ENCODE assay signal across 18 mouse cellular contexts in genomic region chr11:69884240-69884639, GRCm38 (mm10). TPM values are rescaled to one million over a fixed set of nuclear protein-coding genes. Genes with fewer than 3 reads are reported as not detected.
DNase-seq lines count a peak whose midpoint lies in the region; ATAC-seq and TF ChIP-seq lines count a peak whose summit lies in the region.
"Had no signal": no experiment of that assay in that cellular context is flagged by ENCODE, and none has a peak within 500 bp of the region (broad histone marks: within the 10 kb centered on the region; RNA-seq: fewer than 3 reads in every experiment).

No protein-coding gene starts in this region.

- no peak for TF ChIP-seq CTCF in lung, postnatal 0 days (IDR thresholded peaks at IDR 0.05)
- no peak for TF ChIP-seq CTCF in lung, adult 2 months (IDR thresholded peaks at IDR 0.05; ENCODE audit: insufficient read depth, low read length)

- peak overlapping the region; percentile 12 to 53; a peak in 1 of 4 replicates for H3K27ac ChIP-seq in heart, embryonic 14.5 days (replicated peaks in 1 of 2; ENCODE audit: control insufficient read depth in 1 of 2, insufficient read depth in 1 of 2, low read depth in 2 of 2, low read length in 2 of 2)
- H3K27ac ChIP-seq in lung, postnatal 0 days (ENCODE audit: low read length) = peak overlapping the region; percentile 62
- H3K27ac ChIP-seq in kidney, embryonic 15.5 days = peak overlapping the region; percentile 39; the same call in 1 of the 2 replicates
- H3K27ac ChIP-seq in stomach, embryonic 16.5 days (ENCODE audit: low read length) = peak overlapping the region; percentile 37
- H3K27ac ChIP-seq: hindbrain, embryonic 13.5 days; macrophage had no signal

- H3K9me3 ChIP-seq in heart, embryonic 14.5 days (ENCODE audit: control insufficient read depth, low read length) = no peaks in the 10 kb centered on the region
- no peaks in the 10 kb centered on the region for H3K9me3 ChIP-seq in lung, postnatal 0 days (ENCODE audit: low read length)
- H3K9me3 ChIP-seq in kidney, embryonic 15.5 days (replicated peaks) = no peaks in the 10 kb centered on the region
- no peaks in the 10 kb centered on the region for H3K9me3 ChIP-seq in stomach, embryonic 16.5 days (replicated peaks; ENCODE audit: control insufficient read depth, low read length)
- H3K9me3 ChIP-seq: hindbrain, embryonic 13.5 days had no signal

- WGBS in heart, embryonic 14.5 days = 54% methylated on average over 9 of the region's 9 CpGs
- WGBS in lung, postnatal 0 days = 44% methylated on average over 9 of the region's 9 CpGs
- 45% methylated on average over 9 of the region's 9 CpGs for WGBS in lung, adult 2 months
- 48% methylated on average over 9 of the region's 9 CpGs for WGBS in kidney, embryonic 15.5 days
- WGBS in stomach, embryonic 16.5 days = 68% methylated on average over 9 of the region's 9 CpGs

- no peak overlapping the region for H3K9ac ChIP-seq in heart, embryonic 14.5 days (ENCODE audit: low read length)
- 0 out of 2 replicates have a peak overlapping the region, but pooled peaks have one; percentile 12 for H3K9ac ChIP-seq in lung, postnatal 0 days (replicated peaks; ENCODE audit: low read depth)
- no peak overlapping the region for H3K9ac ChIP-seq in kidney, embryonic 15.5 days
- H3K9ac ChIP-seq in stomach, embryonic 16.5 days (ENCODE audit: low read length) = 0 out of 2 replicates have a peak overlapping the region, but pooled peaks have one; percentile 16
- H3K9ac ChIP-seq: hindbrain, embryonic 13.5 days had no signal

- ATAC-seq in heart, embryonic 14.5 days (ENCODE audit: insufficient number of reproducible peaks, insufficient read depth, low FRiP score, low read depth) = no peak
- no peak for ATAC-seq in lung, postnatal 0 days
- no peak for ATAC-seq in kidney, embryonic 15.5 days (replicated peaks; ENCODE audit: low FRiP score)
- ATAC-seq in stomach, embryonic 16.5 days (ENCODE audit: insufficient read depth, low FRiP score) = no peak
- ATAC-seq: CD4-positive, CD25-positive, alpha-beta regulatory T cell, adult 4 months had no signal

- no peak for DNase-seq in heart, postnatal 25 days (ENCODE audit: low spot score)
- no peak for DNase-seq in lung, postnatal 0 days (ENCODE audit: low spot score)
- no peak for DNase-seq in lung, adult 2 months
- DNase-seq in cerebellum, postnatal 14 days = no peak
- DNase-seq: adrenal gland, postnatal 36 days; cerebellum, adult 11 months; embryo, embryonic 11 days had no signal

- H3K4me1 ChIP-seq in heart, embryonic 14.5 days (ENCODE audit: control insufficient read depth in 2 of 2, insufficient read depth in 2 of 2, low read length in 2 of 2) = peaks cover 21 to 22% of the 10 kb centered on the region in 2 experiments
- peaks cover 11% of the 10 kb centered on the region for H3K4me1 ChIP-seq in lung, postnatal 0 days (ENCODE audit: insufficient read depth, low read depth, low read length)
- H3K4me1 ChIP-seq in lung, adult 2 months (ENCODE audit: control insufficient read depth, insufficient read depth, low read length) = peaks cover 6% of the 10 kb centered on the region; the same call in 1 of the 2 replicates
- H3K4me1 ChIP-seq in kidney, embryonic 15.5 days = peaks cover 34% of the 10 kb centered on the region
- peaks cover 21% of the 10 kb centered on the region for H3K4me1 ChIP-seq in stomach, embryonic 16.5 days (ENCODE audit: control insufficient read depth, insufficient read depth, low read length)

- intact Hi-C loops in heart, postnatal 25 days (cut with DNase I) = no loop called here

- H3K4me3 ChIP-seq in heart, embryonic 14.5 days (ENCODE audit: control insufficient read depth in 1 of 2, insufficient read depth in 1 of 2, low read depth in 1 of 2, low read length in 2 of 2) = no peak overlapping the region
- no peak overlapping the region for H3K4me3 ChIP-seq in lung, postnatal 0 days (ENCODE audit: low read depth, low read length)
- no peak overlapping the region for H3K4me3 ChIP-seq in lung, adult 2 months (replicated peaks; ENCODE audit: extremely low read depth, low read depth, low read length)
- H3K4me3 ChIP-seq in kidney, embryonic 15.5 days (replicated peaks) = 0 out of 2 replicates have a peak overlapping the region, but pooled peaks have one; percentile 3
- H3K4me3 ChIP-seq in stomach, embryonic 16.5 days (replicated peaks; ENCODE audit: low read length) = no peak overlapping the region
- H3K4me3 ChIP-seq: hindbrain, embryonic 13.5 days had no signal

- no peak for TF ChIP-seq POLR2A in lung, adult 2 months (IDR thresholded peaks at IDR 0.05; ENCODE audit: borderline replicate concordance, extremely low read depth, low read depth, low read length)

- no peak for TF ChIP-seq EP300 in lung, postnatal 0 days (IDR thresholded peaks at IDR 0.05)

- H3K4me2 ChIP-seq in heart, embryonic 14.5 days (ENCODE audit: low read length) = 0 out of 2 replicates have a peak overlapping the region, but pooled peaks have one; percentile 3
- peak overlapping the region; percentile 17; the same call in 1 of the 2 replicates for H3K4me2 ChIP-seq in lung, postnatal 0 days (replicated peaks; ENCODE audit: low read depth, low read length)
- 0 out of 2 replicates have a peak overlapping the region, but pooled peaks have one; percentile 22 for H3K4me2 ChIP-seq in kidney, embryonic 15.5 days
- peak overlapping the region; percentile 25; the same call in 1 of the 2 replicates for H3K4me2 ChIP-seq in stomach, embryonic 16.5 days (ENCODE audit: low read depth, low read length)
- H3K4me2 ChIP-seq: hindbrain, embryonic 13.5 days had no signal

- no peaks in the 10 kb centered on the region for H3K36me3 ChIP-seq in heart, embryonic 14.5 days (ENCODE audit: control insufficient read depth, insufficient read depth, low read length)
- H3K36me3 ChIP-seq in lung, postnatal 0 days (ENCODE audit: insufficient read depth, low read length) = no peaks in the 10 kb centered on the region
- no peaks in the 10 kb centered on the region for H3K36me3 ChIP-seq in kidney, embryonic 15.5 days
- no peaks in the 10 kb centered on the region for H3K36me3 ChIP-seq in stomach, embryonic 16.5 days (ENCODE audit: control insufficient read depth, insufficient read depth, low read length)
- H3K36me3 ChIP-seq: hindbrain, embryonic 13.5 days had no signal

- no peaks in the 10 kb centered on the region for H3K27me3 ChIP-seq in heart, embryonic 14.5 days (ENCODE audit: control insufficient read depth, insufficient read depth, low read length)
- no peaks in the 10 kb centered on the region for H3K27me3 ChIP-seq in lung, postnatal 0 days (replicated peaks; ENCODE audit: insufficient read depth, low read length)
- no peaks in the 10 kb centered on the region for H3K27me3 ChIP-seq in kidney, embryonic 15.5 days
- no peaks in the 10 kb centered on the region for H3K27me3 ChIP-seq in stomach, embryonic 16.5 days (ENCODE audit: control insufficient read depth, insufficient read depth, low read length)

RNA-seq across cellular contexts. Expression of gene Kctd11, which starts 3.0 kb away (rescaled TPM):
- polyA plus RNA-seq in heart, embryonic 14.5 days (2014; fragmentation: Nextera tagmentation; extraction: Ambion mirVana) = 2.6 and 2.8 TPM in 2 replicates
- total RNA-seq in heart, postnatal 25 days (2021) = 1 to 10 TPM; 2.5 to 3.5 TPM
- 10.1 and 11.4 TPM in 2 replicates for polyA plus RNA-seq in lung, postnatal 0 days (2015; fragmentation: Nextera tagmentation; extraction: Ambion mirVana)
- 12.6 and 19.1 TPM in 2 replicates for polyA plus RNA-seq in lung, adult 2 months (2012; rRNA removed)
- 9.4 and 10.1 TPM in 2 replicates for polyA plus RNA-seq in kidney, embryonic 15.5 days (2015; fragmentation: Nextera tagmentation; extraction: Ambion mirVana)
- 15.1 and 24.7 TPM in 2 replicates for polyA plus RNA-seq in stomach, embryonic 16.5 days (2015; fragmentation: Nextera tagmentation; extraction: Ambion mirVana)

RNA-seq across cellular contexts. Expression of gene Tmem95, which starts 6.4 kb away (rescaled TPM):
- polyA plus RNA-seq in heart, embryonic 14.5 days (2014; fragmentation: Nextera tagmentation; extraction: Ambion mirVana) = not detected in 2 replicates
- not detected for total RNA-seq in heart, postnatal 25 days (2021)
- polyA plus RNA-seq in lung, postnatal 0 days (2015; fragmentation: Nextera tagmentation; extraction: Ambion mirVana) = not detected in 2 replicates
- polyA plus RNA-seq in lung, adult 2 months (2012; rRNA removed) = not detected in 2 replicates
- polyA plus RNA-seq in kidney, embryonic 15.5 days (2015; fragmentation: Nextera tagmentation; extraction: Ambion mirVana) = 0.32 TPM in 1 of 2 replicates, not detected in the other
- polyA plus RNA-seq in stomach, embryonic 16.5 days (2015; fragmentation: Nextera tagmentation; extraction: Ambion mirVana) = not detected in 2 replicates
- total RNA-seq: adrenal gland, postnatal 36 days; gastrocnemius, adult 8-10 months; left cerebral cortex, postnatal 10 days; midbrain, postnatal 0 days; neutrophil, adult 5-6 weeks had no signal
- polyA plus RNA-seq: CD4-positive, CD25-positive, alpha-beta regulatory T cell, adult 4 months; hindbrain, embryonic 13.5 days; macrophage; midbrain, postnatal 0 days; urinary bladder, adult 2 months had no signal

RNA-seq across cellular contexts. Expression of gene Acap1, which starts 11.1 kb away (rescaled TPM):
- 3.6 and 3.8 TPM in 2 replicates for polyA plus RNA-seq in heart, embryonic 14.5 days (2014; fragmentation: Nextera tagmentation; extraction: Ambion mirVana)
- 1 to 10 TPM in 1 of 2 experiments, under 1 TPM in 1; 0.88 to 1.1 TPM for total RNA-seq in heart, postnatal 25 days (2021)
- 1.5 and 1.7 TPM in 2 replicates for polyA plus RNA-seq in lung, postnatal 0 days (2015; fragmentation: Nextera tagmentation; extraction: Ambion mirVana)
- polyA plus RNA-seq in lung, adult 2 months (2012; rRNA removed) = 11.2 and 14.3 TPM in 2 replicates
- 0.58 and 0.62 TPM in 2 replicates for polyA plus RNA-seq in kidney, embryonic 15.5 days (2015; fragmentation: Nextera tagmentation; extraction: Ambion mirVana)
- polyA plus RNA-seq in stomach, embryonic 16.5 days (2015; fragmentation: Nextera tagmentation; extraction: Ambion mirVana) = 4.0 and 5.1 TPM in 2 replicates
- total RNA-seq: midbrain, postnatal 0 days had no signal

RNA-seq across cellular contexts. Expression of gene 2810408A11Rik, which starts 16.5 kb away (rescaled TPM):
- 4.5 and 5.1 TPM in 2 replicates for polyA plus RNA-seq in heart, embryonic 14.5 days (2014; fragmentation: Nextera tagmentation; extraction: Ambion mirVana)
- under 1 TPM; 0.17 to 0.23 TPM for total RNA-seq in heart, postnatal 25 days (2021)
- polyA plus RNA-seq in lung, postnatal 0 days (2015; fragmentation: Nextera tagmentation; extraction: Ambion mirVana) = 6.4 and 7.0 TPM in 2 replicates
- polyA plus RNA-seq in lung, adult 2 months (2012; rRNA removed) = 0.65 and 1.4 TPM in 2 replicates
- polyA plus RNA-seq in kidney, embryonic 15.5 days (2015; fragmentation: Nextera tagmentation; extraction: Ambion mirVana) = 12.6 and 13.0 TPM in 2 replicates
- 4.9 TPM in 2 replicates for polyA plus RNA-seq in stomach, embryonic 16.5 days (2015; fragmentation: Nextera tagmentation; extraction: Ambion mirVana)
- polyA plus RNA-seq: macrophage had no signal

RNA-seq across cellular contexts. Expression of gene Neurl4, which starts 16.6 kb away (rescaled TPM):
- polyA plus RNA-seq in heart, embryonic 14.5 days (2014; fragmentation: Nextera tagmentation; extraction: Ambion mirVana) = 7.5 and 11.1 TPM in 2 replicates
- total RNA-seq in heart, postnatal 25 days (2021) = 10 to 100 TPM; 44.9 to 46.0 TPM
- 3.8 and 3.9 TPM in 2 replicates for polyA plus RNA-seq in lung, postnatal 0 days (2015; fragmentation: Nextera tagmentation; extraction: Ambion mirVana)
- 47.7 and 58.1 TPM in 2 replicates for polyA plus RNA-seq in lung, adult 2 months (2012; rRNA removed)
- 9.3 and 10.8 TPM in 2 replicates for polyA plus RNA-seq in kidney, embryonic 15.5 days (2015; fragmentation: Nextera tagmentation; extraction: Ambion mirVana)
- polyA plus RNA-seq in stomach, embryonic 16.5 days (2015; fragmentation: Nextera tagmentation; extraction: Ambion mirVana) = 7.5 TPM in 2 replicates

Comparison
In these comparisons a context has a peak if more than half of its experiments do, and no peak if none do; other contexts are left out.
1. H3K9ac ChIP-seq: peak in lung, postnatal 0 days (single experiment) and stomach, embryonic 16.5 days (single experiment); none in heart, embryonic 14.5 days (single experiment) and kidney, embryonic 15.5 days (single experiment).
2. Peak in every context shown above with its lines, with median percentiles within 50 percentile points of each other: H3K27ac ChIP-seq and H3K4me2 ChIP-seq.